Mouse (Mus musculus) embryonic facial prominence, embryonic 12.5 days (tissue): ENCODE measurements around the gene Rln3. TPM values are rescaled to one million over a fixed set of nuclear protein-coding genes. Genes with fewer than 3 reads are reported as not detected.
A peak's percentile ranks its signal among the peaks of the same experiment; 100 is the strongest.

Experiments
- microRNA counts: library from miRNA; unstranded; fragments of <30 nt; microRNA quantifications from one replicate; lab custom pipeline; 2017
- microRNA-seq: library from miRNA; unstranded; fragments of <30 nt; microRNA quantifications from one replicate; pipeline ENCODE4, GENCODE M21; 2017
- polyA plus RNA-seq: library from polyadenylated mRNA; unstranded; fragments of >200 nt; fragmentation: Nextera tagmentation; extraction: Ambion mirVana; gene quantifications from 2 replicates; pipeline ENCODE4 v1.2.1, GENCODE M21; 2016

The Rln3 gene
- polyA plus RNA-seq, 1 experiment from 2014 or later: not detected

MicroRNAs within 50 kb of the gene (microRNA counts, 519-probe panel; counts per million panel counts)
- 460 counts per million, percentile 65 among the panel's probes with 10 or more counts for microRNA mmu-miR-1199 (lab: Ali Mortazavi, UCI)
- 2,516 counts per million, percentile 69 among the panel's probes with 10 or more counts for microRNA mmu-miR-709 (lab: Ali Mortazavi, UCI)

Small RNA genes lying within 50 kb of the gene (microRNA-seq; reads per million reads assigned to microRNA genes)
- gene Mir1199: not detected
- gene Mir709: not detected
- 2.9 reads per million, percentile 12 among the genes with 10 or more reads in this experiment for gene Mir8111

Other genes starting within 250 kb of the Rln3 start
- gene Adgrl1, start 144.9 kb downstream of the Rln3 start, polyA plus RNA-seq: 36.7 TPM in 2 replicates
- 0.47 and 0.79 TPM in 2 replicates for gene Gm10644, start 89.8 kb downstream of the Rln3 start, polyA plus RNA-seq
- gene Asf1b, start 89.5 kb downstream of the Rln3 start, polyA plus RNA-seq: 54.4 and 55.0 TPM in 2 replicates
- 191 and 206 TPM in 2 replicates for gene Prkaca, start 72.0 kb downstream of the Rln3 start, polyA plus RNA-seq
- gene Samd1, start 47.3 kb downstream of the Rln3 start, polyA plus RNA-seq: 11.6 and 14.1 TPM in 2 replicates
- gene 1700067K01Rik, start 43.5 kb downstream of the Rln3 start, polyA plus RNA-seq: 1.9 and 2.0 TPM in 2 replicates
- 0.28 TPM in 1 of 2 replicates, not detected in the other for gene 2210011C24Rik, start 32.8 kb downstream of the Rln3 start, polyA plus RNA-seq
- 9.0 and 9.4 TPM in 2 replicates for gene Palm3, start 23.5 kb downstream of the Rln3 start, polyA plus RNA-seq
- gene Il27ra, start 2.4 kb downstream of the Rln3 start, polyA plus RNA-seq: 0.81 and 0.99 TPM in 2 replicates
- gene Gm10643, start 20.1 kb upstream of the Rln3 start, polyA plus RNA-seq: 1.9 and 2.0 TPM in 2 replicates
- 10.3 and 10.4 TPM in 2 replicates for gene Rfx1, start 21.8 kb upstream of the Rln3 start, polyA plus RNA-seq
- gene Dcaf15, start 59.8 kb upstream of the Rln3 start, polyA plus RNA-seq: 13.0 and 16.1 TPM in 2 replicates
- gene Podnl1, start 81.0 kb upstream of the Rln3 start, polyA plus RNA-seq: 0.31 and 0.43 TPM in 2 replicates
- gene Cc2d1a, start 102.9 kb upstream of the Rln3 start, polyA plus RNA-seq: 27.5 and 29.2 TPM in 2 replicates
- 2.0 and 2.4 TPM in 2 replicates for gene 4930432K21Rik, start 103.0 kb upstream of the Rln3 start, polyA plus RNA-seq
- 5.4 and 7.2 TPM in 2 replicates for gene Nanos3, start 140.2 kb upstream of the Rln3 start, polyA plus RNA-seq
- gene Zswim4, start 192.1 kb upstream of the Rln3 start, polyA plus RNA-seq: 32.4 and 32.9 TPM in 2 replicates
- 322 and 341 TPM in 2 replicates for gene D8Ertd738e, start 204.7 kb upstream of the Rln3 start, polyA plus RNA-seq
- gene Mri1, start 212.3 kb upstream of the Rln3 start, polyA plus RNA-seq: 70.2 and 71.2 TPM in 2 replicates
- 18.1 and 24.5 TPM in 2 replicates for gene Ccdc130, start 225.4 kb upstream of the Rln3 start, polyA plus RNA-seq